Mouse (Mus musculus) brain, embryonic 18.5 days (tissue): Measurements from ENCODE around the gene Alox12.

ENCODE experiments used
- DNase-seq: peaks from one replicate; pipeline ENCODE4 v3.0.0-alpha.2; 2012; ENCODE audit warnings: low read depth, low spot score

The Alox12 gene

GRCm38 (mm10) chr11:70193354-70194285 is 61.5 kb downstream of the Alox12 start:
- DNase-seq, result no peak

GRCm38 (mm10) chr11:70192157-70192556 is 63.0 kb downstream of the Alox12 start:
- no peak for DNase-seq
